Mouse (Mus musculus): ENCODE data around the gene Gipr. TPM values are rescaled to one million over a fixed set of nuclear protein-coding genes. Genes with fewer than 3 reads are reported as not detected.

The Gipr gene
- polyA plus RNA-seq, 1 experiment from 2014 or later, result 0.26 TPM

- DNase-seq (peak; percentile 74), ATAC-seq (ENCODE audit: insufficient read depth) (no peak)
- TF ChIP-seq CTCF (IDR thresholded peaks at IDR 0.05; ENCODE audit: low read depth), result peak; percentile 57
- Histone ChIP-seq H3K36me3 (ENCODE audit: insufficient read depth) (peaks cover 56% of the 10 kb centered on the region), H3K9ac (no peak overlapping the region), H3K4me1 (ENCODE audit: insufficient read depth) (no peaks in the 10 kb centered on the region), H3K9me3 (ENCODE audit: low read depth, low read length) (no peaks in the 10 kb centered on the region), H3K27me3 (ENCODE audit: insufficient read depth, low read length) (no peaks in the 10 kb centered on the region), H3K4me2 (no peak overlapping the region), H3K4me3 (ENCODE audit: low read depth, low read length) (no peak overlapping the region), H3K27ac (ENCODE audit: low read depth) (no peak overlapping the region)
- 43% methylated on average over 5 of the region's 5 CpGs for WGBS
Observed at GRCm38 (mm10) chr7:19137380-19137779, 28.5 kb downstream of the Gipr start.

- DNase-seq (no peak), ATAC-seq (ENCODE audit: insufficient read depth) (peak; percentile 13; the same call in 1 of the 2 replicates)
- no peaks in the 10 kb centered on the region for H3K9me3 ChIP-seq (ENCODE audit: low read depth, low read length)
- 89% methylated on average over 38 of the region's 38 CpGs for WGBS
- peaks cover 56% of the 10 kb centered on the region for H3K36me3 ChIP-seq (ENCODE audit: insufficient read depth)
- no peak overlapping the region for H3K4me3 ChIP-seq (ENCODE audit: low read depth, low read length)
- no peak overlapping the region for H3K9ac ChIP-seq
- H3K27ac ChIP-seq (ENCODE audit: low read depth), result no peak overlapping the region
- H3K4me2 ChIP-seq, result no peak overlapping the region
- no peaks in the 10 kb centered on the region for H3K4me1 ChIP-seq (ENCODE audit: insufficient read depth)
- H3K27me3 ChIP-seq (ENCODE audit: insufficient read depth, low read length), result no peaks in the 10 kb centered on the region
- TF ChIP-seq CTCF (IDR thresholded peaks at IDR 0.05; ENCODE audit: low read depth), result no peak
Observed at GRCm38 (mm10) chr7:19136673-19137334, 29.1 kb downstream of the Gipr start.

- Histone ChIP-seq H3K9me3 (ENCODE audit: low read depth, low read length) (no peaks in the 10 kb centered on the region), H3K9ac (no peak overlapping the region), H3K27me3 (ENCODE audit: insufficient read depth, low read length) (no peaks in the 10 kb centered on the region), H3K4me3 (ENCODE audit: low read depth, low read length) (no peak overlapping the region), H3K4me2 (no peak overlapping the region), H3K27ac (ENCODE audit: low read depth) (no peak overlapping the region), H3K4me1 (ENCODE audit: insufficient read depth) (no peaks in the 10 kb centered on the region), H3K36me3 (ENCODE audit: insufficient read depth) (peaks cover 56% of the 10 kb centered on the region)
- ATAC-seq (ENCODE audit: insufficient read depth) (no peak), DNase-seq (no peak)
- 91% methylated on average over 13 of the region's 13 CpGs for WGBS
- TF ChIP-seq CTCF (IDR thresholded peaks at IDR 0.05; ENCODE audit: low read depth), result no peak
Observed at GRCm38 (mm10) chr7:19136168-19136567, 29.8 kb downstream of the Gipr start.

- peak; percentile 86 for TF ChIP-seq CTCF (IDR thresholded peaks at IDR 0.05; ENCODE audit: low read depth)
- no peaks in the 10 kb centered on the region for H3K27me3 ChIP-seq (ENCODE audit: insufficient read depth, low read length)
- H3K4me1 ChIP-seq (ENCODE audit: insufficient read depth), result no peaks in the 10 kb centered on the region
- peak; percentile 99 for ATAC-seq (ENCODE audit: insufficient read depth)
- peak; percentile 98 for DNase-seq
- peak overlapping the region; percentile 66 for H3K4me2 ChIP-seq
- peak overlapping the region; percentile 62; the same call in 1 of the 2 replicates for H3K27ac ChIP-seq (ENCODE audit: low read depth)
- peaks cover 23% of the 10 kb centered on the region for H3K36me3 ChIP-seq (ENCODE audit: insufficient read depth)
- WGBS, result under 1% methylated on average over 39 of the region's 39 CpGs
- peak overlapping the region; percentile 46 for H3K9ac ChIP-seq
- no peaks in the 10 kb centered on the region for H3K9me3 ChIP-seq (ENCODE audit: low read depth, low read length)
- peak overlapping the region; percentile 36 for H3K4me3 ChIP-seq (ENCODE audit: low read depth, low read length)
Observed at GRCm38 (mm10) chr7:19131324-19131848, 34.5 kb downstream of the Gipr start.

- H3K9ac ChIP-seq, result peak overlapping the region; percentile 9; the same call in 1 of the 2 replicates
- WGBS, result 20% methylated on average over 4 of the region's 4 CpGs
- H3K36me3 ChIP-seq (ENCODE audit: insufficient read depth), result peaks cover 18% of the 10 kb centered on the region
- ATAC-seq (ENCODE audit: insufficient read depth), result no peak
- peak; percentile 6 for DNase-seq
- no peaks in the 10 kb centered on the region for H3K27me3 ChIP-seq (ENCODE audit: insufficient read depth, low read length)
- TF ChIP-seq CTCF (IDR thresholded peaks at IDR 0.05; ENCODE audit: low read depth), result peak; percentile 43; the same call in 1 of the 2 replicates
- no peaks in the 10 kb centered on the region for H3K4me1 ChIP-seq (ENCODE audit: insufficient read depth)
- H3K4me3 ChIP-seq (ENCODE audit: low read depth, low read length), result peak overlapping the region; percentile 36
- H3K27ac ChIP-seq (ENCODE audit: low read depth), result peak overlapping the region; percentile 62; the same call in 1 of the 2 replicates
- H3K4me2 ChIP-seq, result peak overlapping the region; percentile 66
- no peaks in the 10 kb centered on the region for H3K9me3 ChIP-seq (ENCODE audit: low read depth, low read length)
Observed at GRCm38 (mm10) chr7:19130657-19131056, 35.3 kb downstream of the Gipr start.

- Histone ChIP-seq H3K27ac (ENCODE audit: low read depth) (no peak overlapping the region), H3K4me2 (no peak overlapping the region), H3K9me3 (ENCODE audit: low read depth, low read length) (no peaks in the 10 kb centered on the region), H3K4me1 (ENCODE audit: insufficient read depth) (no peaks in the 10 kb centered on the region), H3K36me3 (ENCODE audit: insufficient read depth) (peaks cover 12% of the 10 kb centered on the region; the same call in 1 of the 2 replicates), H3K4me3 (ENCODE audit: low read depth, low read length) (no peak overlapping the region), H3K9ac (no peak overlapping the region), H3K27me3 (ENCODE audit: insufficient read depth, low read length) (no peaks in the 10 kb centered on the region)
- 88% methylated on average over 5 of the region's 5 CpGs for WGBS
- no peak for ATAC-seq (ENCODE audit: insufficient read depth)
- DNase-seq, result no peak
- TF ChIP-seq CTCF (IDR thresholded peaks at IDR 0.05; ENCODE audit: low read depth), result no peak
Observed at GRCm38 (mm10) chr7:19129396-19129795, 36.5 kb downstream of the Gipr start.

- WGBS, result 77% methylated on average over 5 of the region's 5 CpGs
- no peak overlapping the region for H3K4me2 ChIP-seq
- H3K27me3 ChIP-seq (ENCODE audit: insufficient read depth, low read length), result no peaks in the 10 kb centered on the region
- no peaks in the 10 kb centered on the region for H3K4me1 ChIP-seq (ENCODE audit: insufficient read depth)
- no peak for DNase-seq
- peaks cover 12% of the 10 kb centered on the region; the same call in 1 of the 2 replicates for H3K36me3 ChIP-seq (ENCODE audit: insufficient read depth)
- TF ChIP-seq CTCF (IDR thresholded peaks at IDR 0.05; ENCODE audit: low read depth), result no peak
- H3K27ac ChIP-seq (ENCODE audit: low read depth), result no peak overlapping the region
- H3K9me3 ChIP-seq (ENCODE audit: low read depth, low read length), result no peaks in the 10 kb centered on the region
- H3K4me3 ChIP-seq (ENCODE audit: low read depth, low read length), result no peak overlapping the region
- no peak for ATAC-seq (ENCODE audit: insufficient read depth)
- no peak overlapping the region for H3K9ac ChIP-seq
Observed at GRCm38 (mm10) chr7:19127744-19128143, 38.2 kb downstream of the Gipr start.
